Mouse (Mus musculus): ENCODE measurements at regions not wholly inside any gene's neighbourhood (a gene's known extent, or its start where the extent isn't known, plus 50 kb on each side); places are given as distances from the start of the nearest gene placed in this dataset.
"Not testable (repeated sequence)": the region's sequence is repeated elsewhere in the genome, so short reads cannot be mapped to it uniquely, and the experiment has no call there.

- WGBS, result 45% methylated on average over 4 of the region's 4 CpGs
Observed at GRCm38 (mm10) chr7:137671156-137671555, 233.7 kb downstream of the Glrx3 start.

GRCm38 (mm10) chr7:137674596-137674995, 237.2 kb downstream of the Glrx3 start:
- H3K9ac ChIP-seq (ENCODE audit: low read length), result no peak overlapping the region
- H3K4me3 ChIP-seq (ENCODE audit: low read length), result no peak overlapping the region
- no peaks in the 10 kb centered on the region for H3K4me1 ChIP-seq (ENCODE audit: control insufficient read depth, insufficient read depth, low read length)
- H3K27ac ChIP-seq (ENCODE audit: low read length), result no peak overlapping the region
- no peak for ATAC-seq (replicated peaks; ENCODE audit: extremely low read depth, insufficient read depth, low FRiP score)
- H3K9me3 ChIP-seq (replicated peaks; ENCODE audit: control insufficient read depth, low read length), result no peaks in the 10 kb centered on the region
- no peaks in the 10 kb centered on the region for H3K27me3 ChIP-seq (ENCODE audit: control insufficient read depth, insufficient read depth, low read length)
- H3K4me2 ChIP-seq (ENCODE audit: low read depth, low read length), result no peak overlapping the region
- 62% methylated on average over 1 of the region's 1 CpGs for WGBS
- H3K36me3 ChIP-seq (ENCODE audit: control insufficient read depth, insufficient read depth), result no peaks in the 10 kb centered on the region

More at GRCm38 (mm10) chr7:137671156-137671555, 233.7 kb downstream of the Glrx3 start:
- no peak for ATAC-seq (replicated peaks; ENCODE audit: extremely low read depth, insufficient read depth, low FRiP score)
- Histone ChIP-seq H3K27ac (ENCODE audit: low read length) (no peak overlapping the region), H3K27me3 (ENCODE audit: control insufficient read depth, insufficient read depth, low read length) (no peaks in the 10 kb centered on the region), H3K9me3 (replicated peaks; ENCODE audit: control insufficient read depth, low read length) (no peaks in the 10 kb centered on the region), H3K4me1 (ENCODE audit: control insufficient read depth, insufficient read depth, low read length) (no peaks in the 10 kb centered on the region), H3K4me2 (ENCODE audit: low read depth, low read length) (no peak overlapping the region), H3K4me3 (ENCODE audit: low read length) (no peak overlapping the region), H3K36me3 (ENCODE audit: control insufficient read depth, insufficient read depth) (no peaks in the 10 kb centered on the region), H3K9ac (ENCODE audit: low read length) (no peak overlapping the region)

- Histone ChIP-seq H3K4me2 (ENCODE audit: low read depth, low read length) (no peak overlapping the region), H3K4me3 (ENCODE audit: low read length) (no peak overlapping the region), H3K9me3 (replicated peaks; ENCODE audit: control insufficient read depth, low read length) (no peaks in the 10 kb centered on the region), H3K4me1 (ENCODE audit: control insufficient read depth, insufficient read depth, low read length) (no peaks in the 10 kb centered on the region), H3K27me3 (ENCODE audit: control insufficient read depth, insufficient read depth, low read length) (no peaks in the 10 kb centered on the region), H3K36me3 (ENCODE audit: control insufficient read depth, insufficient read depth) (no peaks in the 10 kb centered on the region), H3K27ac (ENCODE audit: low read length) (no peak overlapping the region), H3K9ac (ENCODE audit: low read length) (no peak overlapping the region)
- ATAC-seq (replicated peaks; ENCODE audit: extremely low read depth, insufficient read depth, low FRiP score), result no peak
- WGBS, result 66% methylated on average over 5 of the region's 5 CpGs
Observed at GRCm38 (mm10) chr7:137675381-137675780, 238.0 kb downstream of the Glrx3 start.

GRCm38 (mm10) chr7:137684826-137685225, 247.4 kb downstream of the Glrx3 start:
- Histone ChIP-seq H3K36me3 (ENCODE audit: control insufficient read depth, insufficient read depth) (no peaks in the 10 kb centered on the region), H3K4me3 (ENCODE audit: low read length) (no peak overlapping the region), H3K9ac (ENCODE audit: low read length) (no peak overlapping the region), H3K4me1 (ENCODE audit: control insufficient read depth, insufficient read depth, low read length) (no peaks in the 10 kb centered on the region), H3K4me2 (ENCODE audit: low read depth, low read length) (no peak overlapping the region), H3K9me3 (replicated peaks; ENCODE audit: control insufficient read depth, low read length) (no peaks in the 10 kb centered on the region), H3K27ac (ENCODE audit: low read length) (no peak overlapping the region), H3K27me3 (ENCODE audit: control insufficient read depth, insufficient read depth, low read length) (no peaks in the 10 kb centered on the region)
- 77% methylated on average over 6 of the region's 6 CpGs for WGBS
- ATAC-seq (replicated peaks; ENCODE audit: extremely low read depth, insufficient read depth, low FRiP score), result no peak

GRCm38 (mm10) chr7:137685320-137685719, 247.9 kb downstream of the Glrx3 start:
- no peaks in the 10 kb centered on the region for H3K27me3 ChIP-seq (ENCODE audit: control insufficient read depth, insufficient read depth, low read length)
- no peak overlapping the region for H3K4me2 ChIP-seq (ENCODE audit: low read depth, low read length)
- ATAC-seq (replicated peaks; ENCODE audit: extremely low read depth, insufficient read depth, low FRiP score), result no peak
- H3K9me3 ChIP-seq (replicated peaks; ENCODE audit: control insufficient read depth, low read length), result no peaks in the 10 kb centered on the region
- no peaks in the 10 kb centered on the region for H3K36me3 ChIP-seq (ENCODE audit: control insufficient read depth, insufficient read depth)
- no peaks in the 10 kb centered on the region for H3K4me1 ChIP-seq (ENCODE audit: control insufficient read depth, insufficient read depth, low read length)
- H3K9ac ChIP-seq (ENCODE audit: low read length), result no peak overlapping the region
- WGBS, result 64% methylated on average over 6 of the region's 6 CpGs
- H3K27ac ChIP-seq (ENCODE audit: low read length), result no peak overlapping the region
- no peak overlapping the region for H3K4me3 ChIP-seq (ENCODE audit: low read length)

GRCm38 (mm10) chr7:137696831-137697230, 259.4 kb downstream of the Glrx3 start:
- no peaks in the 10 kb centered on the region for H3K9me3 ChIP-seq (replicated peaks; ENCODE audit: control insufficient read depth, low read length)
- H3K27ac ChIP-seq (ENCODE audit: low read length), result no peak overlapping the region
- H3K4me1 ChIP-seq (ENCODE audit: control insufficient read depth, insufficient read depth, low read length), result no peaks in the 10 kb centered on the region
- no peaks in the 10 kb centered on the region for H3K27me3 ChIP-seq (ENCODE audit: control insufficient read depth, insufficient read depth, low read length)
- H3K4me3 ChIP-seq (ENCODE audit: low read length), result no peak overlapping the region
- WGBS, result 60% methylated on average over 5 of the region's 5 CpGs
- no peak overlapping the region for H3K4me2 ChIP-seq (ENCODE audit: low read depth, low read length)
- no peak for ATAC-seq (replicated peaks; ENCODE audit: extremely low read depth, insufficient read depth, low FRiP score)
- no peaks in the 10 kb centered on the region for H3K36me3 ChIP-seq (ENCODE audit: control insufficient read depth, insufficient read depth)
- H3K9ac ChIP-seq (ENCODE audit: low read length), result no peak overlapping the region

GRCm38 (mm10) chr7:137698501-137698900, 261.1 kb downstream of the Glrx3 start:
- H3K4me2 ChIP-seq (ENCODE audit: low read depth, low read length); H3K9me3 ChIP-seq (replicated peaks; ENCODE audit: control insufficient read depth, low read length); H3K4me3 ChIP-seq (ENCODE audit: low read length); H3K27me3 ChIP-seq (ENCODE audit: control insufficient read depth, insufficient read depth, low read length); H3K27ac ChIP-seq (ENCODE audit: low read length); H3K9ac ChIP-seq (ENCODE audit: low read length); H3K4me1 ChIP-seq (ENCODE audit: control insufficient read depth, insufficient read depth, low read length); ATAC-seq (replicated peaks; ENCODE audit: extremely low read depth, insufficient read depth, low FRiP score); H3K36me3 ChIP-seq (ENCODE audit: control insufficient read depth, insufficient read depth): not testable (repeated sequence)
- 66% methylated on average over 6 of the region's 6 CpGs for WGBS

GRCm38 (mm10) chr7:137712862-137713261, 275.4 kb downstream of the Glrx3 start:
- Histone ChIP-seq H3K27me3 (ENCODE audit: control insufficient read depth, insufficient read depth, low read length) (no peaks in the 10 kb centered on the region), H3K4me1 (ENCODE audit: control insufficient read depth, insufficient read depth, low read length) (no peaks in the 10 kb centered on the region), H3K9ac (ENCODE audit: low read length) (no peak overlapping the region), H3K4me2 (ENCODE audit: low read depth, low read length) (no peak overlapping the region), H3K9me3 (replicated peaks; ENCODE audit: control insufficient read depth, low read length) (no peaks in the 10 kb centered on the region), H3K27ac (ENCODE audit: low read length) (no peak overlapping the region), H3K36me3 (ENCODE audit: control insufficient read depth, insufficient read depth) (no peaks in the 10 kb centered on the region), H3K4me3 (ENCODE audit: low read length) (no peak overlapping the region)
- ATAC-seq (replicated peaks; ENCODE audit: extremely low read depth, insufficient read depth, low FRiP score), result no peak
- 54% methylated on average over 9 of the region's 9 CpGs for WGBS

- Histone ChIP-seq H3K4me2 (ENCODE audit: low read depth, low read length) (no peak overlapping the region), H3K9ac (ENCODE audit: low read length) (no peak overlapping the region), H3K9me3 (replicated peaks; ENCODE audit: control insufficient read depth, low read length) (no peaks in the 10 kb centered on the region), H3K27me3 (ENCODE audit: control insufficient read depth, insufficient read depth, low read length) (no peaks in the 10 kb centered on the region), H3K36me3 (ENCODE audit: control insufficient read depth, insufficient read depth) (no peaks in the 10 kb centered on the region), H3K4me3 (ENCODE audit: low read length) (no peak overlapping the region), H3K4me1 (ENCODE audit: control insufficient read depth, insufficient read depth, low read length) (no peaks in the 10 kb centered on the region), H3K27ac (ENCODE audit: low read length) (no peak overlapping the region)
- no peak for ATAC-seq (replicated peaks; ENCODE audit: extremely low read depth, insufficient read depth, low FRiP score)
- 75% methylated on average over 3 of the region's 3 CpGs for WGBS
Observed at GRCm38 (mm10) chr7:137713856-137714255, 276.4 kb downstream of the Glrx3 start.

All from heart, embryonic 16.5 days (tissue).